Mouse (Mus musculus) left cerebral cortex, postnatal 25 days (tissue): ENCODE data around the gene March7. TPM values are rescaled to one million over a fixed set of nuclear protein-coding genes. Genes with fewer than 3 reads are reported as not detected.

Experiments used
- DNase-seq, 2 experiments: peaks; one replicate each; pipeline ENCODE4 v3.0.0; 2022; ENCODE audit warnings: low spot score in 2 of 2, mixed read lengths in 1 of 2
- intact Hi-C: fragments of 180-260 bp; cut with DNase I; formaldehyde crosslinking; loops from one replicate; pipeline ENCODE4 v1.15.1; 2025
- total RNA-seq, 2 experiments: library from RNA; stranded (reverse); gene quantifications; 2 replicates each; pipeline ENCODE4 v1.2.3; 2021

Gene March7
- total RNA-seq, 2 experiments from 2014 or later = 55.1 to 60.5 TPM

GRCm38 (mm10) chr2:60210821-60211220 lies 1.1 kb downstream of the March7 start:
- DNase-seq = peak in 1 of 2 experiments; percentile 20
- intact Hi-C loops = loop anchor here (5.0 kb wide), 1 partner anchor 41 kb away; no protein-coding TSS in a partner anchor

GRCm38 (mm10) chr2:60212488-60212887 lies 2.8 kb downstream of the March7 start:
- intact Hi-C loops = loop anchor here (5.0 kb wide), 1 partner anchor 40 kb away; no protein-coding TSS in a partner anchor
- DNase-seq = no peak

GRCm38 (mm10) chr2:60214683-60215082 lies 5.0 kb downstream of the March7 start:
- no peak for DNase-seq
- intact Hi-C loops = loop anchor here (5.0 kb wide), 1 partner anchor 38 kb away; no protein-coding TSS in a partner anchor

GRCm38 (mm10) chr2:60216547-60217153 lies 7.0 kb downstream of the March7 start:
- no peak for DNase-seq
- intact Hi-C loops = no loop called here

GRCm38 (mm10) chr2:60217620-60218019 lies 7.9 kb downstream of the March7 start:
- intact Hi-C loops = no loop called here
- DNase-seq = no peak

GRCm38 (mm10) chr2:60221236-60221635 lies 11.5 kb downstream of the March7 start:
- DNase-seq = no peak
- intact Hi-C loops = no loop called here

- intact Hi-C loops = no loop called here
- no peak for DNase-seq
Measured at GRCm38 (mm10) chr2:60221954-60222353, 12.3 kb downstream of the March7 start.

GRCm38 (mm10) chr2:60223489-60223888 lies 13.8 kb downstream of the March7 start:
- intact Hi-C loops = no loop called here

GRCm38 (mm10) chr2:60228470-60228869 lies 18.8 kb downstream of the March7 start:
- no peak for DNase-seq
- intact Hi-C loops = no loop called here

More at GRCm38 (mm10) chr2:60223489-60223888, 13.8 kb downstream of the March7 start:
- DNase-seq = no peak

- intact Hi-C loops = no loop called here
- no peak for DNase-seq
Measured at GRCm38 (mm10) chr2:60230361-60230760, 20.7 kb downstream of the March7 start.

GRCm38 (mm10) chr2:60233147-60233546 lies 23.5 kb downstream of the March7 start:
- intact Hi-C loops = no loop called here
- DNase-seq = no peak

- intact Hi-C loops = no loop called here
- no peak for DNase-seq
Measured at GRCm38 (mm10) chr2:60234506-60234905, 24.8 kb downstream of the March7 start.

GRCm38 (mm10) chr2:60252782-60253181 lies 43.1 kb downstream of the March7 start:
- intact Hi-C loops = loop anchor here (2.0 to 10.0 kb wide), 3 partner anchors 40 to 162 kb away; no protein-coding TSS in a partner anchor

GRCm38 (mm10) chr2:60253506-60253905 lies 43.8 kb downstream of the March7 start:
- intact Hi-C loops = loop anchor here (2.0 to 10.0 kb wide), 3 partner anchors 41 to 161 kb away; no protein-coding TSS in a partner anchor
- DNase-seq = peak in 1 of 2 experiments; percentile 90

More at GRCm38 (mm10) chr2:60252782-60253181, 43.1 kb downstream of the March7 start:
- no peak for DNase-seq

GRCm38 (mm10) chr2:60256751-60257150 lies 47.1 kb downstream of the March7 start:
- intact Hi-C loops = loop anchor here (10.0 kb wide), 1 partner anchor 158 kb away; no protein-coding TSS in a partner anchor
- DNase-seq = no peak

- intact Hi-C loops = loop anchor here (10.0 kb wide), 1 partner anchor 156 kb away; no protein-coding TSS in a partner anchor
- no peak for DNase-seq
Measured at GRCm38 (mm10) chr2:60259186-60259585, 49.5 kb downstream of the March7 start.

- intact Hi-C loops = no loop called here
- DNase-seq = no peak
Measured at GRCm38 (mm10) chr2:60260621-60261350, 51.1 kb downstream of the March7 start.

- DNase-seq = no peak
- intact Hi-C loops = no loop called here
Measured at GRCm38 (mm10) chr2:60267567-60267966, 57.9 kb downstream of the March7 start.

- DNase-seq = no peak
- intact Hi-C loops = no loop called here
Measured at GRCm38 (mm10) chr2:60269856-60270479, 60.3 kb downstream of the March7 start.

- intact Hi-C loops = no loop called here
- no peak for DNase-seq
Measured at GRCm38 (mm10) chr2:60278627-60279026, 68.9 kb downstream of the March7 start.
